Mouse (Mus musculus) hindbrain, postnatal 0 days (tissue): Measurements from ENCODE around the gene Tff2. TPM values are rescaled to one million over a fixed set of nuclear protein-coding genes. Genes with fewer than 3 reads are reported as not detected.

Experiments
- ATAC-seq: fragments of 200-750 bp; cut with Nextera tagmentation; 2 replicates; pipeline ENCODE4 v1.8.0; 2017; ENCODE audit warnings: mild to moderate bottlenecking, moderate TSS enrichment, moderate library complexity
- DNase-seq: peaks from one replicate; pipeline ENCODE4 v3.0.0-alpha.2; 2015; ENCODE audit warnings: low spot score
- H3K27ac ChIP-seq: fragments of 300-500 bp; sonication (generic); 2 replicates; pipeline ENCODE4 v1.5.1; 2014; ENCODE audit warnings: mild to moderate bottlenecking
- H3K27me3 ChIP-seq: fragments of 300-500 bp; sonication (generic); 2 replicates; pipeline ENCODE4 v1.6.1; 2014; ENCODE audit warnings: low read length, mixed read lengths; ENCODE audit not compliant: insufficient read depth
- H3K36me3 ChIP-seq: fragments of 300-500 bp; sonication (generic); 2 replicates; pipeline ENCODE4 v1.6.1; 2014; ENCODE audit warnings: low read length, mixed read lengths; ENCODE audit not compliant: insufficient read depth
- H3K4me1 ChIP-seq: fragments of 300-500 bp; sonication (generic); 2 replicates; pipeline ENCODE4 v1.6.1; 2014; ENCODE audit warnings: antibody characterized with exemption, low read length, mixed read lengths; ENCODE audit not compliant: insufficient read depth
- H3K4me2 ChIP-seq: fragments of 300-500 bp; sonication (generic); 2 replicates; pipeline ENCODE4 v1.6.1; 2014; ENCODE audit warnings: low read depth, mild to moderate bottlenecking, low read length, moderate library complexity, mixed read lengths
- H3K4me3 ChIP-seq: fragments of 300-500 bp; sonication (generic); 2 replicates; pipeline ENCODE4 v1.5.1; 2014; ENCODE audit warnings: low read length
- H3K9ac ChIP-seq: fragments of 300-500 bp; sonication (generic); replicated peaks from 2 replicates; pipeline ENCODE4 v1.6.1; 2014; ENCODE audit warnings: mild to moderate bottlenecking, low read length, moderate library complexity, mixed read lengths
- H3K9me3 ChIP-seq: fragments of 300-500 bp; sonication (generic); 2 replicates; pipeline ENCODE4 v1.6.1; 2016; ENCODE audit warnings: low read length, mixed read lengths
- CTCF ChIP-seq: IDR thresholded peaks from 2 replicates; pipeline ENCODE4 v1.5.1; 2016; ENCODE audit warnings: antibody characterized with exemption, control low read depth, low read depth
- WGBS: fragments of 180-500 bp; shearing (Covaris S2); extraction: QIAGEN DNeasy Blood & Tissue Kit; methylation state at CpG from one replicate; pipeline ENCODE4 v1.1.7; 2014; 5-methylcytosine and 5-hydroxymethylcytosine counted together
- polyA plus RNA-seq: library from polyadenylated mRNA; unstranded; fragments of >200 nt; fragmentation: Nextera tagmentation; extraction: Ambion mirVana; gene quantifications from 2 replicates; pipeline ENCODE4 v1.2.1, GENCODE M21; 2015
- total RNA-seq: library from RNA; depleted of rRNA; stranded (reverse); fragments of >200 nt; gene quantifications from 2 replicates; pipeline ENCODE4 v1.2.3, GENCODE M21; 2014

Gene Tff2
- total and polyA plus RNA-seq, 2 experiments from 2014 or later = not detected

DNA sequence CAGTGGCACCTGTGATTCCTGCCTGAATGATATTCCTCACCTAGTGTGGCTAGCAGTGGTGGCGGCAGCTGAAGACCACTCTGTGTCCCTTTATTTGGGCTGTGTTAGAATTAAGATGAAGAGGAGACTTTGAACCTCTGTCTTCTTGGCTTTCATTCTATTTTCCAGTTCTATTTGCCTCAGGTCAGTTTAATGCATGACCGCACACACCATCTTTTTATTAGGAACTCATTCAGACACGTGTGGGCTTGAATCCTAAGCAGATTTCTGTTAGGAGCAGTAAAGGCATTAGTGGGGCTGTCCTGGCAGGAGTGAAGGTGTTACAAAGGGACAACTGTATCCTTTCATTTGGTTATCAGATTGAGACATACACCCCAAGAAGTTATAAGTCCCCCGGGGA is 16.2 kb upstream of the Tff2 start:
- Histone ChIP-seq H3K27me3 (no peaks in the 10 kb centered on the region), H3K9ac (no peak overlapping the region), H3K36me3 (no peaks in the 10 kb centered on the region), H3K4me2 (no peak overlapping the region), H3K4me3 (no peak overlapping the region), H3K9me3 (no peaks in the 10 kb centered on the region), H3K4me1 (no peaks in the 10 kb centered on the region), H3K27ac (no peak overlapping the region)
- no peak for ATAC-seq
- DNase-seq = no peak
- no peak for TF ChIP-seq CTCF
- WGBS = 64% methylated on average over 4 of the region's 4 CpGs

DNA sequence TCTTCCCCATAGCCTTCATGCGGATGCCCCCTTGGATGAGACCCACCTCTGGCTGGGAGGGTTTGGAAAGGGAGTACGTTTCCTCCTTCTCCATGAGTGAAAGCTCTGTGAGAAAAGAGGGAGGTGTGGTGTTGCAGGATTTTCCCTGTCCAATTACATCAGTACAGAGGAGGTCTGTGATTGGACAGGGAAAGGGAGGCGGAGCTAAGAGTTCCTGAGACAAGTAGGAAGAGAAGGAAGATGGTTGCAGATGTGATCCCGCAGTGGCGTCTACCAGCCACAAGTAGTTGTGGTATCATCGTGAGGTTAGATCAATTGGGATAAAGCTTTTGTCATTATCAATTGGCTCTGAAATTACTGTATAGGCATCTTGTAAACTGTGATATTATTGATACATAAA is 13.8 kb upstream of the Tff2 start:
- Histone ChIP-seq H3K36me3 (no peaks in the 10 kb centered on the region), H3K4me1 (no peaks in the 10 kb centered on the region), H3K27me3 (no peaks in the 10 kb centered on the region), H3K9me3 (no peaks in the 10 kb centered on the region), H3K27ac (no peak overlapping the region), H3K4me2 (no peak overlapping the region), H3K4me3 (no peak overlapping the region), H3K9ac (no peak overlapping the region)
- ATAC-seq = no peak
- no peak for TF ChIP-seq CTCF
- 78% methylated on average over 6 of the region's 6 CpGs for WGBS
- DNase-seq = no peak

DNA sequence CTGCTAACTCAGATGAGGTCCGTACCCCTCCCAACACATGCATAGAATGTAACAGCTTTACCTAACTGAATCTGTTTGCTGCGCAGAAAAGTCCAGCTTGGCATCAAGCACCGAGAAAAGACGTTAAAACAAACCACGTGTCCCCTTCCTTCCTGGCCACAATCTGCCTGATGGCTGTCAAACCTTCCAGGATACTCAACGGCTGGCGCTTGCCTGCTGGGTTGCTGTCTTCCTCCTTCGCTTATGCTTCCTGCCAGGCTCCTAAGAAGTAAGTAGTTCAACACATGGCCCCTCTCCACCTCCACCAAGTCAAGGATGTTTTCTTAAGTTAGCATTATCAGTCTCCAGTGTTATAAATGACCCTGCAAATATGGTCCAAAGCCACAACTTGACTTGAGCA is 9.7 kb upstream of the Tff2 start:
- H3K4me1 ChIP-seq = no peaks in the 10 kb centered on the region; the same call in 1 of the 2 replicates
- WGBS = 81% methylated on average over 8 of the region's 8 CpGs
- H3K4me2 ChIP-seq = no peak overlapping the region
- H3K36me3 ChIP-seq = no peaks in the 10 kb centered on the region
- no peak for TF ChIP-seq CTCF
- H3K27ac ChIP-seq = no peak overlapping the region
- H3K27me3 ChIP-seq = no peaks in the 10 kb centered on the region
- H3K9ac ChIP-seq = no peak overlapping the region
- H3K9me3 ChIP-seq = 0 out of 2 replicates have a peak, but pooled peaks cover 4% of the 10 kb centered on the region
- no peak for ATAC-seq
- no peak for DNase-seq
- H3K4me3 ChIP-seq = no peak overlapping the region

DNA sequence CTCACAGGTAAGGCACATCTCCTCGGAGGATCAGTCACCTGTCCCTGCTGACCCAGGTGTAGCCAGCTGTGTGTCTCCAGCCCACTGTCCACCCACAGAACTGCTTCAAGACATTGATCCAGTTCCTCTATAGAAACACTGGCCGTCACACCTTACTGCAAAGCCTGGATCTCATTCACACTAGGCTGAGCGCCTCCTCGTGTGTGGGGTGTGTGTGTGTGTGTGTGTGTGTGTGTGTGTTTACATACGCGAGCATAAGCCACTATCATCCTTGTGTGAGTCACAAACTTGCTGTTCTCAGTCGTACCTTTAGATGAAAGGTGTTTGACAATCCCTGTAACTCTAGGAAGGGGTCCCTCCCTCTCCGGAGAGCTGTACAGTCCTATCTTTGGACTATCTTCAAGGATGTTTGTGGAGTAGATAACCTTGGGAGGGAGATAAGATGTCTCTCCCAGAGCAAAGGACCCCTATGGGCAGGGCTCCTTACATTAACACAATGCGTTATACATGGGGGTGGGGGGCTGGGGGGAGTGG is 9.0 kb upstream of the Tff2 start:
- H3K4me2 ChIP-seq = no peak overlapping the region
- no peak overlapping the region for H3K27ac ChIP-seq
- no peaks in the 10 kb centered on the region; the same call in 1 of the 2 replicates for H3K4me1 ChIP-seq
- no peak for TF ChIP-seq CTCF
- no peaks in the 10 kb centered on the region for H3K27me3 ChIP-seq
- no peak overlapping the region for H3K9ac ChIP-seq
- 0 out of 2 replicates have a peak, but pooled peaks cover 4% of the 10 kb centered on the region for H3K9me3 ChIP-seq
- WGBS = 83% methylated on average over 9 of the region's 9 CpGs
- no peaks in the 10 kb centered on the region for H3K36me3 ChIP-seq
- ATAC-seq (no peak), DNase-seq (no peak)
- H3K4me3 ChIP-seq = no peak overlapping the region

DNA sequence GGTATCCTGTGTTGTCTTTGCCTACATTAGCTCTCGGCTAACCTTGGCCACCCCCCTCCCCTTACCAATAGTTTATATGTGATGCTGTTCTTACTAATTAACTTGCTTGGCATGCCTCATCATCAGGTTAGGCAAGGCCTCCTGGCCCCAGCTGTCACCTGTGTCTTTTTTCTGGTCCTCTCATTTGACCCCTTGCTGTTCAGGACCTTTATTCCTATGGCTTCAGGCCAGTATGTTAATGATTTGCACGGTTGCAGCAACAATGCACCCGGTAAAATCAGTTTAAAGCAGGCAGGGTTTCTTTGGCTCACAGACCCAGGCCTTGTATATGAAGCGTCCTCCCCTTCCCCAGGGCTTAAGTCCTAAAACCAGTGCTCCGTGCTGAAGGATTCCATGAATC is 8.4 kb upstream of the Tff2 start:
- 31% methylated on average over 5 of the region's 5 CpGs for WGBS
- no peak for ATAC-seq
- H3K9me3 ChIP-seq = 0 out of 2 replicates have a peak, but pooled peaks cover 4% of the 10 kb centered on the region

DNA sequence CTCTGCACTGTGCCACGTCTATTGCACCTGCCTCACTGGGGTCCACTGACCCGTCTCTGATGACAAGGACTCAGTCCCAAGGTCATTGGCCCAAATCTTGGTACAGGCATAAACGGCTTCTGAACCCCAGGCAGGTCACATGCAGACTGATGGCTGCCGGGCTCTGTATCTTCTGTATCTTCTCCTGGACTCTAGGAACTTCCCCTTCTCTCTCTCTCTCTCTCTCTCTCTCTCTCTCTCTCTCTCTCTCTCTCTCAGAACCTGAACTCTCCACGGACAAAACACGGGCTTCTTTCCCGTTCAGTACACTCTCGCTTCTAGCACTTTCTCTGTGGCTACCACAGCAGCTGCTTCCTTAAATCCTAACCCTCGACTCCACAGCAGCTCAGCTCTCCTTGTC is 1.9 kb upstream of the Tff2 start:
- Histone ChIP-seq H3K9me3 (0 out of 2 replicates have a peak, but pooled peaks cover 4% of the 10 kb centered on the region), H3K4me2 (no peak overlapping the region), H3K4me3 (no peak overlapping the region), H3K27me3 (no peaks in the 10 kb centered on the region), H3K4me1 (no peaks in the 10 kb centered on the region), H3K27ac (no peak overlapping the region), H3K36me3 (no peaks in the 10 kb centered on the region), H3K9ac (no peak overlapping the region)
- ATAC-seq (no peak), DNase-seq (no peak)
- no peak for TF ChIP-seq CTCF
- 87% methylated on average over 9 of the region's 9 CpGs for WGBS

More for the DNA sequence above, 8.4 kb upstream of the Tff2 start:
- no peak overlapping the region for H3K27ac ChIP-seq
- H3K9ac ChIP-seq = no peak overlapping the region
- no peaks in the 10 kb centered on the region; the same call in 1 of the 2 replicates for H3K4me1 ChIP-seq
- no peak for TF ChIP-seq CTCF
- H3K4me2 ChIP-seq = no peak overlapping the region
- no peaks in the 10 kb centered on the region for H3K36me3 ChIP-seq
- H3K27me3 ChIP-seq = no peaks in the 10 kb centered on the region
- no peak overlapping the region for H3K4me3 ChIP-seq
- DNase-seq = no peak

DNA sequence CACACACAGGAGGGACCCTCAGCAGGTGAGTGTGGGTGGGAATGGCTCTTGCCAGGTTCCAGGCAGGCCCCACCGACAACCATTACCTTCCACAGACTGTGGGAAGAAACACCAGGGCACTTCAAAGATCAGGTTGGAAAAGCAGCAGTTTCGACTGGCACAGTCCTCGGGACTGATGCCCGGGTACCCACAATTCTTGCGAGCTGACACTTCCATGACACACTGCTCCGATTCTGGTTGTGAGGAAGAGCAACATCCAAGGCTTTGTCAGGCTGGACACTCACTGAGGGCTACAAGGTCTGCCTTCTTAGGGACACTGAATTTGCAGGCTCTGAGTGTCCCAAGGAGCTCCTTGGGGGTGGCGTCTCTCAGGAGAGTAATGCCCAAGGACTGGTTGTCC is 2.0 kb downstream of the Tff2 start:
- Histone ChIP-seq H3K9ac (no peak overlapping the region), H3K4me3 (no peak overlapping the region), H3K27ac (no peak overlapping the region), H3K9me3 (no peaks in the 10 kb centered on the region), H3K27me3 (no peaks in the 10 kb centered on the region), H3K36me3 (no peaks in the 10 kb centered on the region), H3K4me1 (no peaks in the 10 kb centered on the region), H3K4me2 (no peak overlapping the region)
- TF ChIP-seq CTCF = no peak
- DNase-seq (no peak), ATAC-seq (no peak)
- WGBS = 91% methylated on average over 7 of the region's 7 CpGs
